Mouse (Mus musculus) CD4-positive, CD25-positive, alpha-beta regulatory T cell (primary cell): Measurements from ENCODE around the gene Ppil6. TPM values are rescaled to one million over a fixed set of nuclear protein-coding genes. Genes with fewer than 3 reads are reported as not detected.

Experiments used
- polyA plus RNA-seq: library from polyadenylated mRNA; unstranded; fragments of 100-300 nt; shearing (Covaris generic); gene quantifications from one replicate; pipeline ENCODE4 v1.2.1, GENCODE M21; 2017

Gene Ppil6
- 0.28 TPM for polyA plus RNA-seq

GRCm38 (mm10) chr10:41489708-41490517 is at the start of gene Ppil6, which contains the start of gene Smpd2:
Gene Ppil6 (plus strand): TSS chr10:41490439.
Gene Smpd2 (minus strand): TSS chr10:41490369.

DNA sequence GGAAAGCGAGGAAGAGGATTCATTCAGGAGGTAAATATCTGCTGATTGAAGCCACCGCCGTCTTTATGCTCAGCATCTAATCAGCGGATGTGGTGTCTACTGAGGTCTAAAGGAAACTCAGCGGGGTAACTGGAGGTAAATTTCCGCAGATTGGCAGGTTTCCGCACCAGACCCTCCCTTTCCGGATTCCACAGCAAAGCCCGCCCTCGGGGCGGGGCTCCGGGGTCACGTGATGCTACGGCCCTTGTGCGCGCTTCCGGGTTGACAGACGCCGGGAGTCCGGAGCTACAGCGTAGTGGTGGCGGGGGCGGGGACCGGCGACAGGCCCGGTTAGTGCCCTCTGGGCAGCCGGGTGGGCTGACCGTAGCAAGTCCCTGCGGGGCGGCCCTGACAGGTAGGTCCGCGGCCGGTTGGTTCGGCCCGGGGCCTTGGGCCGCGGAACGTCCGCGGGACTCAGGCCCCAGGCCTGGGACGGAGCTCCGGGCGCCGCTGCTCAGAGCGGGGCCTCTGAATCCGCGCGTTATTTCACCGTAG is 40.0 kb upstream of the Ppil6 start, which contains the start of gene Zbtb24:
Zbtb24 (plus strand) TSS at position 247 of the 534 bp plus-strand sequence.

GRCm38 (mm10) chr10:41476171-41477017 is 13.8 kb upstream of the Ppil6 start, which contains the start of gene Mical1:
Gene Mical1 (plus strand): TSS chr10:41476314.

GRCm38 (mm10) chr10:41518981-41519618 is 28.9 kb downstream of the Ppil6 start, which contains the start of gene Cd164:
Gene Cd164 (plus strand): TSS chr10:41519414.

Other genes starting within 250 kb of the Ppil6 start
- 38.0 TPM for gene Fig4, start 187.2 kb upstream of the Ppil6 start, polyA plus RNA-seq
- not detected for gene Ak9, start 186.5 kb upstream of the Ppil6 start, polyA plus RNA-seq
- 47.6 TPM for gene Zbtb24, start 40.1 kb upstream of the Ppil6 start, polyA plus RNA-seq
- 108 TPM for gene Mical1, start 14.1 kb upstream of the Ppil6 start, polyA plus RNA-seq
- gene Smpd2, start 70 bp upstream of the Ppil6 start, polyA plus RNA-seq: 42.6 TPM
- 213 TPM for gene Cd164, start 29.0 kb downstream of the Ppil6 start, polyA plus RNA-seq
- gene Ccdc162, start 226.2 kb downstream of the Ppil6 start, polyA plus RNA-seq: 1.2 TPM